Mouse (Mus musculus) hindbrain, postnatal 0 days (tissue): Measurements from ENCODE around the gene Ppp4r3b. TPM values are rescaled to one million over a fixed set of nuclear protein-coding genes. Genes with fewer than 3 reads are reported as not detected.

Source experiments
- ATAC-seq: fragments of 200-750 bp; cut with Nextera tagmentation; 2 replicates; pipeline ENCODE4 v1.8.0; 2017; ENCODE audit warnings: mild to moderate bottlenecking, moderate TSS enrichment, moderate library complexity
- DNase-seq: peaks from one replicate; pipeline ENCODE4 v3.0.0-alpha.2; 2015; ENCODE audit warnings: low spot score
- H3K27ac ChIP-seq: fragments of 300-500 bp; sonication (generic); 2 replicates; pipeline ENCODE4 v1.5.1; 2014; ENCODE audit warnings: mild to moderate bottlenecking
- H3K27me3 ChIP-seq: fragments of 300-500 bp; sonication (generic); 2 replicates; pipeline ENCODE4 v1.6.1; 2014; ENCODE audit warnings: low read length, mixed read lengths; ENCODE audit not compliant: insufficient read depth
- H3K36me3 ChIP-seq: fragments of 300-500 bp; sonication (generic); 2 replicates; pipeline ENCODE4 v1.6.1; 2014; ENCODE audit warnings: low read length, mixed read lengths; ENCODE audit not compliant: insufficient read depth
- H3K4me1 ChIP-seq: fragments of 300-500 bp; sonication (generic); 2 replicates; pipeline ENCODE4 v1.6.1; 2014; ENCODE audit warnings: antibody characterized with exemption, low read length, mixed read lengths; ENCODE audit not compliant: insufficient read depth
- H3K4me2 ChIP-seq: fragments of 300-500 bp; sonication (generic); 2 replicates; pipeline ENCODE4 v1.6.1; 2014; ENCODE audit warnings: low read depth, mild to moderate bottlenecking, low read length, moderate library complexity, mixed read lengths
- H3K4me3 ChIP-seq: fragments of 300-500 bp; sonication (generic); 2 replicates; pipeline ENCODE4 v1.5.1; 2014; ENCODE audit warnings: low read length
- H3K9ac ChIP-seq: fragments of 300-500 bp; sonication (generic); replicated peaks from 2 replicates; pipeline ENCODE4 v1.6.1; 2014; ENCODE audit warnings: mild to moderate bottlenecking, low read length, moderate library complexity, mixed read lengths
- H3K9me3 ChIP-seq: fragments of 300-500 bp; sonication (generic); 2 replicates; pipeline ENCODE4 v1.6.1; 2016; ENCODE audit warnings: low read length, mixed read lengths
- CTCF ChIP-seq: IDR thresholded peaks from 2 replicates; pipeline ENCODE4 v1.5.1; 2016; ENCODE audit warnings: antibody characterized with exemption, control low read depth, low read depth
- WGBS: fragments of 180-500 bp; shearing (Covaris S2); extraction: QIAGEN DNeasy Blood & Tissue Kit; methylation state at CpG from one replicate; pipeline ENCODE4 v1.1.7; 2014; 5-methylcytosine and 5-hydroxymethylcytosine counted together
- polyA plus RNA-seq: library from polyadenylated mRNA; unstranded; fragments of >200 nt; fragmentation: Nextera tagmentation; extraction: Ambion mirVana; gene quantifications from 2 replicates; pipeline ENCODE4 v1.2.1, GENCODE M21; 2015
- total RNA-seq: library from RNA; depleted of rRNA; stranded (reverse); fragments of >200 nt; gene quantifications from 2 replicates; pipeline ENCODE4 v1.2.3, GENCODE M21; 2014

Ppp4r3b gene
- total and polyA plus RNA-seq, 2 experiments from 2014 or later, result 31.2 to 53.9 TPM

DNA sequence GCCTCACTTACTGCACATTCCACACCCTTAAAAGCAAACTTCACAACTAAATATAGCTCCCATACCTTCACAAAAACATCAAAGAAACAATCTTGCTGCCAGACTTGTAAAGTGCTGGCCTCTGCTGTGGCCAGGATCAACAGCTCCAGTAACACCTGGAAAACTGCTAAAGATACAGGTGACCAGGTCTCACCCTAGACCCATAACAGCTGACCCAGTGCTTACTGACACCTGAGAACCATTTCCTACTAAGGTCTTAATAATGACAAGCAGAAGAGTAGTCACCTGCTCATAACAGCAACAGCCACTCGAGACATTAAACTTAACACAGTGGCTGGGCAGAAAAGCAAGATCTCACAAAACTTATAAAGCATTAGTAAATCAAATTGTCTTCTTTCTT lies 60.9 kb downstream of the Ppp4r3b start:
- Histone ChIP-seq H3K4me3 (no peak overlapping the region), H3K9ac (no peak overlapping the region), H3K27me3 (no peaks in the 10 kb centered on the region), H3K9me3 (no peaks in the 10 kb centered on the region), H3K4me2 (no peak overlapping the region), H3K36me3 (peaks cover 6% of the 10 kb centered on the region; the same call in 1 of the 2 replicates), H3K27ac (no peak overlapping the region), H3K4me1 (no peaks in the 10 kb centered on the region)
- 100% methylated on average over 1 of the region's 1 CpGs for WGBS
- DNase-seq (no peak), ATAC-seq (no peak)
- TF ChIP-seq CTCF, result no peak

DNA sequence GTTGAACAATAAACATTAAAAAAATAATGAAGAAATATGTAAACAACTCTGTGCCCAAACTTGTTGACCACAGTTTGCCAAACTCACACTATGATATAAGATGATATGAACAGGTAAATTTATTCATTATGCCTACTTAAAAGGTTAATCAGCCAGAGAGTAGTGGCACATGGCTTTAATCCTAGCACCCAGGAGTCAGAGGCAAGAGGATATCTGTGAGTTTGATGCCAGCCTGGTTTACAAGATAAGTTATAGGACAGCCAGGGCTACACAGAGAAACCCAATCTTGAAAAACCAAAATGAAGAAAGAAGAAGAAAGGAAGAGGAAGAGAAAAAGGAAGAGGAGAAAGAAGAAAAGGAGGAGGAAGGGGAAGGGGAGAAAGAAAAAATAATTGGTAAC lies 64.7 kb downstream of the Ppp4r3b start:
- Histone ChIP-seq H3K9ac (no peak overlapping the region), H3K9me3 (no peaks in the 10 kb centered on the region), H3K27me3 (no peaks in the 10 kb centered on the region), H3K27ac (no peak overlapping the region), H3K4me3 (no peak overlapping the region), H3K4me2 (no peak overlapping the region), H3K4me1 (no peaks in the 10 kb centered on the region), H3K36me3 (no peaks in the 10 kb centered on the region; the same call in 1 of the 2 replicates)
- TF ChIP-seq CTCF, result no peak
- ATAC-seq (no peak), DNase-seq (no peak)

DNA sequence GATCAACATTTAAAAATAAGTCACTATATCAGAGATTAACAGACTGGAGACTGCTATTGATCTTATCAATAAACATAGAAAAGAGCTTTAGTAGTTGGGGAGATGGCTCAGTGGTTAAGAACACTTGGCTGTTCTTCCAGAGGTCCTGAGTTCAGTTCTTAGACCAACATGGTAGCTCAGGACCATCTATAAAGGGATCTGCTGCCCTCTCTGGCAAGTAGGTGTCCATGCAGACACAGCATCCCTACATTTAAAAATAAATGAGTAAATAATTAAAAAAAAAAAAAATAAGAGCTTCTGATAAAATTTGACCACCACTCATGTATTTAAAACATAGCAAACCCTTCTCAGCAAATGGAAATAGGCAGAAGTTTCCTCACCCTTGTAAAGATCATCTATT lies 65.4 kb downstream of the Ppp4r3b start:
- Histone ChIP-seq H3K9ac (no peak overlapping the region), H3K4me1 (no peaks in the 10 kb centered on the region), H3K4me2 (no peak overlapping the region), H3K27ac (no peak overlapping the region), H3K9me3 (no peaks in the 10 kb centered on the region), H3K36me3 (no peaks in the 10 kb centered on the region; the same call in 1 of the 2 replicates), H3K27me3 (no peaks in the 10 kb centered on the region), H3K4me3 (no peak overlapping the region)
- ATAC-seq (no peak), DNase-seq (no peak)
- TF ChIP-seq CTCF, result no peak

DNA sequence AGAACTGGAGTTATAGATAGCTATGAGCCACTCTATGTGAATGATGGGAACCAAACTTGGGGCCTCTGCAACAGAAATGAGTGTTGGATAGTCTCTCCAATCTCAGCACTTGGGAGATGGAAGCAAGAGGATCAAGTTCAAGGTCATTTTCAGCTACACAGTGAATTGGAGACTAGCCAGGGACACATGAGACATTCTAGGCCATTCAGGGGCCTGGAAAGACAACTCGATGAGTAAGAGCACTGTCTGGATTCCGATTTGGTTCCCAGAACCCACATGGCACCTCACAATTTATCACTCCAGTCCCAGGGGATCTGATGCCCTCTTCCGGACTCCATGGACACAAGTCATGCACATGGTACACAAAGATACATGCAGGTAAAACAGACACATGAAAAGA lies 65.9 kb downstream of the Ppp4r3b start:
- H3K9ac ChIP-seq, result no peak overlapping the region
- ATAC-seq (no peak), DNase-seq (no peak)
- no peaks in the 10 kb centered on the region; the same call in 1 of the 2 replicates for H3K36me3 ChIP-seq
- H3K27ac ChIP-seq, result no peak overlapping the region
- H3K27me3 ChIP-seq, result no peaks in the 10 kb centered on the region
- no peaks in the 10 kb centered on the region for H3K4me1 ChIP-seq
- H3K9me3 ChIP-seq, result no peaks in the 10 kb centered on the region
- WGBS, result 82% methylated on average over 3 of the region's 3 CpGs
- no peak for TF ChIP-seq CTCF
- H3K4me2 ChIP-seq, result no peak overlapping the region
- no peak overlapping the region for H3K4me3 ChIP-seq

DNA sequence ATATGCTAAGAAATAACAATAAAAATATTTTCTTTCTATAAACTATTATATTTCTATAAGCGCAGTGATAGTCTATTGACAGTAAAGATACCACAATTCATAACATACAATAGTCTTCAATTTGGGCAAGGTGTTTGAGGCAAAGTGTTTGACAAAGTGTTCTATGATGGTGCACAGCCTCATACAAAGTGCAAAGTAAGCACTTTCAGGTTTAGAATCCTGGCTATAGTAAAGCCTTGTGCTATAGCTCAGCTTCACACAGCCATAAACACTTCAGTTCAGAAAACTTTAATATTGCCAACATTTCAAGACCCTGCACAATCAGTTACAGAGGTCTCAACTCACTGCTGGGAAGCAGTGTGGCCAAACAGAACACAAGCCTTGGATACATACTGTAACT lies 66.7 kb downstream of the Ppp4r3b start:
- Histone ChIP-seq H3K4me2 (no peak overlapping the region), H3K27ac (no peak overlapping the region), H3K4me3 (no peak overlapping the region), H3K36me3 (no peaks in the 10 kb centered on the region; the same call in 1 of the 2 replicates), H3K9me3 (no peaks in the 10 kb centered on the region), H3K4me1 (no peaks in the 10 kb centered on the region), H3K9ac (no peak overlapping the region), H3K27me3 (no peaks in the 10 kb centered on the region)
- ATAC-seq, result no peak
- TF ChIP-seq CTCF, result no peak
- WGBS, result 94% methylated on average over 1 of the region's 1 CpGs
- no peak for DNase-seq

DNA sequence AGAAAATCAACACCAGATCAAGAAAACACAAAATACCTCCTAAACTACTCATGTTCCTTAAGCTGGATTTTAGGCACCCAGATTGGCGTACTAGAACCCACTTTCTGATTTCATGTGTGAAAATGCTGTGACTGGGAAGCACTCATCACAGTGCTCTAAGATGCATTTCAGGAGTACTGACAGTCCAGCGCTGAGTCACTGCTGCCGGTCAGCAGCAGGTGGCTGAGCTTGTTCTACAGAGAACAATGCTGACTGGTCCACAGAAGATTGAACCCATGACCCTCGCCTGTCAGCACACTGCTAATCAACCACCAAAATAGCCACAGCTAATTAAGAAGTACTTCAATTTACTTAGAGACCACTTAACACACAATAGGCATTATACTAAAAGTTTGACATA lies 69.3 kb downstream of the Ppp4r3b start:
- Histone ChIP-seq H3K4me3 (no peak overlapping the region), H3K9me3 (no peaks in the 10 kb centered on the region), H3K4me2 (no peak overlapping the region), H3K27me3 (no peaks in the 10 kb centered on the region), H3K36me3 (no peaks in the 10 kb centered on the region; the same call in 1 of the 2 replicates), H3K4me1 (peaks cover 12% of the 10 kb centered on the region), H3K9ac (no peak overlapping the region), H3K27ac (no peak overlapping the region)
- 50% methylated on average over 4 of the region's 4 CpGs for WGBS
- TF ChIP-seq CTCF, result no peak
- ATAC-seq (no peak), DNase-seq (no peak)

DNA sequence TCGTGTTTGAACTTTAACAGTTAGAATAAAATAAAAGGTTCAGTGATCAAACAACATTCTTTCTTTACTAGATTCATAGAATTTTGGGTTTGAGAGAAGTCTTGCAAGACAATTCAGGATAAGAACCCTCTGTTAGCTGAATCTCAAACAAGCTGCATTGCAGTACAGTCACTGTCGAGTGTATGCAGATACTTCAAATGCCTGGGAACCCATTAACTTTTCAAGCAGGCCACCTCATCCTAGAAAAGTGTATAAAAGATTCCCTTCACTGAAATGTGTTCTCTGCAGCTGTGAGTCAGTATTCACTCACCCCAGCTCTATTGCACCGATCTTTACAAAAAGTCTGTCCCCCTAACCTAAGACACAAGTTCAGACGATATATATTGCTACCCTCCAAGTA lies 73.3 kb downstream of the Ppp4r3b start:
- Histone ChIP-seq H3K4me3 (peak overlapping the region; percentile 87), H3K4me1 (peaks cover 12% of the 10 kb centered on the region), H3K4me2 (peak overlapping the region; percentile 64), H3K36me3 (no peaks in the 10 kb centered on the region; the same call in 1 of the 2 replicates), H3K9me3 (no peaks in the 10 kb centered on the region), H3K9ac (peak overlapping the region; percentile 67), H3K27me3 (no peaks in the 10 kb centered on the region), H3K27ac (0 out of 2 replicates have a peak overlapping the region, but pooled peaks have one; percentile 90)
- WGBS, result 53% methylated on average over 4 of the region's 4 CpGs
- TF ChIP-seq CTCF, result no peak
- no peak for DNase-seq
- ATAC-seq, result no peak
